Mouse (Mus musculus) retina, embryonic 14.5 days (tissue): ENCODE data around the gene Corin.
A peak's percentile ranks its signal among the peaks of the same experiment; 100 is the strongest.

Experiments
- DNase-seq: peaks from one replicate; pipeline ENCODE4 v3.0.0-alpha.2; 2015; ENCODE audit warnings: low spot score

The Corin gene

DNA sequence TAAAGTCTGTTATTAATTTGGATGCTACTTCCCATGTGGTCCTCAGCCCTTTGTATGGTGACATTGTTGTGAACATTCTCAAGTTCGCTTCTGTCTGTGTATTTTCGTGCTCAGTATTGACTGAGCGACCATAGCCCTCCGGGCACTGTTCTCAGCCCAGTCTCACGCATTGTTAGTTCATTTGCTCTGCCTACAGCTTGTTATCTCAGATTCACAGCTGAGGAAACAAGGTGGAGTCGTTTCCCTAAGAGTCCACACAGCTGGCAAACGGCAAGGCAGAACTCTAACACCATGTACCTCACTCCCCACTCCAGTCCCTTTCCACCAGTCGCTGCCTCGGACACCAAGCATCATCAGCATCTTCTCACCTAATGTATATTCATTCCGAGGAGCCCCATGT is 63.1 kb downstream of the Corin start:
- DNase-seq, result no peak

DNA sequence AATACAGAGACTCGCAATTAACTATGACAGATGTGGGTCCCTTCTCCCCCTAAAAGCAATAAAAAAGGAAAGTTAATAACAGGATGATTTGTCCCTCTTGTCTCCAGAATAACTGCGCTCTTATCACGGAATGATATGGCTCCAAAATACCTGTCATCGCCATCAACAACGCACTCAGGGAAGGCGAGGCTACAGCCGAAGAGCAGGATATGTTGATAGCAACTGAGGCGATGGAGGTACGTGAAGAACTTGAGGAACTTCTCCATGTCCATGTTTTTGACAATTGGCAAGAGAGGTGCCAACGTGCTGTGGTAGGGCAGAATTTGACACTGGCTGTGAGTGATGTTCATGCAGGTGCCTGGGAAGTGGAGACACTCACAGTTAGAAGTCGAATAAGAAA is 69.2 kb downstream of the Corin start:
- no peak for DNase-seq

DNA sequence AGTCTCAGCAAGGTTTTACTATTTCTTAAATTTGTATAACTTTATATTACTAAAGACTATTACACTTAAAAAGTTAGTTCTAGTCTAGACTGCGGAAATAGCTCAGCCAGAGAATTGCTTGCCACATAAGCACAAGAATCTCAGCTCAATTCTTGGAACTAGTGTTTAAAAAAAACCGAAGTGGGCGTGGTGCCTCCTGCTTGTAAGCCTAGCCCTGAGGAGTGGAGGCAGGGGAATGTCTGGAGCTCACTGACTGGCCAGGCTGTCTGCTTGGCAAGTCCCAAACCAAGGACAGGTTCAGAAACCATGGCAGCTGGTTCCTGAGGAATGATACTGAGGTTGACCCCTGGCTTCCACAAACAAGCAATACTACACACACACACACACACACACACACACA is 72.4 kb downstream of the Corin start:
- DNase-seq, result no peak

GRCm38 (mm10) chr5:72427556-72427955 is 76.7 kb downstream of the Corin start:
- no peak for DNase-seq

DNA sequence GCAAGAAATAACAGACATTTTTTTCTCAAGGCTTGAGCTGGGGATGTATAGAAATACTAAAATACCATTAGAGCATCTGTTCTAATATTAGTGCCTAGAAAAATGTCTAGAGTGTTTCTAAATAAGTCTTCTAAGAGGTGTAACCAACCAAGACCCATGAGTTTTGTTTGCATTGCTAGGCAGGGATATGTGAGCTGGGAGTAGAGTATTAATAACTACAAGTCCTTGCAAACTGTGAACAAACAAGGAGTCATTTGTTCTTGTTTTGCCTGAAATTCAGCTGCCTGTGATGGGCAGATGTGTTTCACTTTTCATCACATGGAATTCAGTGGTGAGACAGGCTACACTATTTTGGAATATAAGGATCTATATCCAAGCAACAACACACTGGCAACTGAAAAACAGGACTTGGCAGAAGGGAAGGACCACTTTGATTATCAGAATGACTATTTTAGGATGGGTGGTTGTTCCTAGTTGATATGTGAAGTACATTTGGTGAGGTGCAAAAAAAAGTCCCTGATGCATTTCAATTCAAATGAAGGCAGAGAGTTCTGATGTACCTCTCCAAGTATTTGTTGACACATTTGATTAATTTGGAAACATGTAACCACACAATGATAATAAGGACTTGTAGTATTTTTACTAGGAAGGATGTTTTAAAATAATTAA is 78.8 kb downstream of the Corin start:
- DNase-seq, result no peak

DNA sequence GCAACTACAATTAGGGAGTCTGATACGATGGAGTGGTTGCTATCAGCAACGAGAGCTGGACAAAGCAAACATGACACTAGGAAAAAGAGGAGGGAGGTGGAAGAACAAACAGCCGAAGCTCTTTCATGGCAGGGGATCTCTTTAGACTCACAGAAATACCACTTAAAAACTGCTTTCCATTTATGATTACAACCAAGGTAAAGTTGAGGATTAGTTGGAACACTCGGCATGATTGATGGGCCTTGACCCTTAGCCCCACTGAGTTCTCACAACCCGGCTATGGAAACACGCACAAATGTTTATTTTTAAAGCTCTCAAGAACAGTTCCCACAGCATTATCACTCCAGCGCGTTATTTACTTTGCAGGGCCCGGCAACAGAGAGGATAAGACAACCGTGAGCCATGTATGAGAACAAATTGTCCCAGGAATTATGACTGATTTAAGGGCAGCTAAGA is 92.4 kb downstream of the Corin start:
- no peak for DNase-seq

DNA sequence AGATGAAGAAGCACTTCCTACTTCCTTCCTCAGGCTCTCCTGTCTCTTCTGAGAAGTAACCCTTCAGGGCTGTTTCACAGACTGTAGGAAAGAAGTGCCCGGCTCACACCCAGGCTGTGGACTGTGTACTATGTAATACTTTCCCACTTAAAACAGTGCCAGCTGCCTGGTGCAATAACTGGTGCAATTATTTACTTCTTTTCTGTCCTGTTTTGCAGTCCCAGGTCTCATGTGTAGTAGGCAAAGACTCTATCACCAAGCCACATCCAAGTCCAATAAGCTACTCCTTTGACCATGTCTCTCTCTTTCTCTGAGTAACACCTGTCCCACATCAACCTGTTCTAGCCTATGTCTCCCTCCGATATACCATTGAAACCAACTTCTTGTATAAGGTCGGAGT is 93.4 kb downstream of the Corin start:
- no peak for DNase-seq

DNA sequence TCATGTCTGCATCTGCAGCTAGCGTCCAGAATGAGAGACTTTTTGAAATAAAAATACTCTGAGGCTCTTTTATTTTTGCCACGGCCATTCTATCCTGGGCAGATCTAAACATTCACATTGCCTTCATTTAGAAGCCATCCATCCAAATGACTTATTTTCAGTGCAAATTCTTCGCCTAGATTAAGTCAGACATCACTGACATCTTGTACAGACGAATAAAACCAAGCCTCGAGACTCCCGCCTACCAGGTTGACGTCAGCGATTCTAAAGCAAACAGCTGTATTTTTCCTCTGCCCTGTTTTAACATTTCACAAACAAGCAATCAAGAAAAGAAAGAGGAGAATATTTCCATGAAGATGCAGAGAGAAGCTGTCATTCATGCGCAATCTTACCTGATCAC is 100.9 kb downstream of the Corin start:
- no peak for DNase-seq

GRCm38 (mm10) chr5:72402913-72403312 is 101.4 kb downstream of the Corin start:
- DNase-seq, result no peak

- no peak for DNase-seq
These were observed 102.5 kb downstream of the Corin start for GRCm38 (mm10) chr5:72401778-72402177.

- no peak for DNase-seq
These were observed 103.0 kb downstream of the Corin start for GRCm38 (mm10) chr5:72401251-72401650.

DNA sequence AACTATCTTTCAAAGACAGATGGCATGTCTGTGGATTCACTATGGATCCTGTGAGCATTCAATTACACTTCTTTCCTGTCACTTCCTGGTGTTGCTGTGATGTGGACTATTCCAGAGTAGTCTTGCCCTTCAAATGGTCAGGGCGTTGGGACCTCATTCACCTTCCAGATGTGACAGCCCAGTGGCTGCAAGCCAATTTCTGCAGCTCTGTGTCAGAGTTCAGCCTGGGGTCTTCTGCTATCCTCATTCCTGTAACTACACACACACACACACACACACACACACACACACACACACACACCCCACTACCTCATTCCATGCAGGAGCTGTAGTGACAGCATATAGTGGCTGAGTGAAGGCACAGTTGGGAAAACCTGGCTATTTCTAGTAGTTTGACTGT is 122.1 kb downstream of the Corin start:
- DNase-seq, result no peak

DNA sequence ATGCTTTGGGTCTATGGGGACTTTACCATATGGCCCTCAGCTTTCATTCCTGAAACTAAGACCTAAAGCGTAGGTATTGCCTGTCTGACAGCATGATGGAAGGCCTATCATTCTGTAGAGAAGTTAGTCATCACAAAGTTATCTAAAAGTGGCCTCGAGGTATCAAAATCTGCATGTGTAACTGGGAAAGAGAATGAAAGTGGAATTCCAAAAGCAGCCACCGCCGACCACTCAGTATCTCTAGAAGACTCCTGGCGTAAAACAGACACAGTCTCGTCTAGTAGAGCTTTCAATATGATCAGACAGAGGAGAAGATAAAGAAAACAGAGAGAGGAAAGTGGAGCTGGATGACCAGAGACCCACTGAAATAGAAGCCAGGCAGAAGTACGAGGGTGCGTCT is 123.7 kb downstream of the Corin start:
- no peak for DNase-seq

DNA sequence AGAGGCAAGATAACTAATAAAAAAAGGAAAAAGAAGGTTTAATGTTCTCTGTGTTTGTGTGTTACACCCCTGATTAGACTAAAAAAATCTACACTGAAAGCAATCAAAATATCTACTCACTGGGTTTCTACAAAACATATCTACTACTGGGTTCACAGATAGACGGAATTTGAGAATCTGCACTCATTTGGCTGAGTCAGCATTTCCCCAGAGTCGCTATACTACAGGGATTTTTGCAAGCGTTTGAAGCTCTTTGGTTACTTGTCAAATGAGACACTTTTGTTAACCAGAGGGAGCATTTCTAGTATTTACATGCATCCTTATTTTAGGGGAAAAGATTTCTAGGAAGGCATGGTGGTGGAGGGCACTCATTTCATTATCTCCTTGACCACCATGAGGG is 136.3 kb downstream of the Corin start:
- DNase-seq, result no peak

DNA sequence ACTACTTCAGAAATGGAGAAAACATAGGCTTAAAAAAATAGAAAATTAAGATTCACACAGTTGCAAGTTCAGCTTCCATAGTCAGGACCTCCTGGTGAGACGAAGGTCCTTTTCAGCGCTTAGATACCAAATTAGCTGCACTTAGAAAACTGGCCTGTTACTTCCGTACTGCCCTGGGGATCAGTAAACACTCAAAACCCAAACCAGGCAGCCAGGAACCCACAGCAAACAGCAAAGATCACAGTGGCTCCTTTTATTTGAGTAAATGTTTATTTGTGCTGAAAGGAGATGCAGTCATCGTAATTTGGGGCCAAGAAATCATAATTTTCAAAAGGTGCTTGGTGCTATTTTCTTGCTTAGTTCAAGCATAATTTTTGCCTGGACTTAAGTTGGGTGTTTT is 138.5 kb downstream of the Corin start:
- no peak for DNase-seq

GRCm38 (mm10) chr5:72363838-72364237 is 140.4 kb downstream of the Corin start:
- DNase-seq, result no peak

DNA sequence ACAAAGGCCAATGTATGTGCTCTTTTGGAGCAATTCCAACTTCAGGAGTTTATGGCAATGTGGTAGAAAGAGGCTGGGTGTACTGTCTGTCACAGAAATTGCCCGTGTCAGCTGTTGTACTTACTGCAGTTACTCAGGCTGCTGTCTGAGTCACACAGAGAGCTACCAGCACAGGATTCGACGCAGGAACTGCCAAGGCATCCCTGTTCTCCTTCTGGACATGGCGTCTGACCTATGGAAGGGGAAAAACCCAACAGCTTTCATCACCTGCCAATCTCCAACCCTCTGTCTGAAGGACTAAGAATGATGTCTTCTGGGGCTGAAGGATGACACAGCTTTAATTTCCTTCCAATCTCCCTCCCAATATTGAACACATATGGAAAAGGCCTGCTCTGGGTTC is 150.5 kb downstream of the Corin start:
- no peak for DNase-seq

DNA sequence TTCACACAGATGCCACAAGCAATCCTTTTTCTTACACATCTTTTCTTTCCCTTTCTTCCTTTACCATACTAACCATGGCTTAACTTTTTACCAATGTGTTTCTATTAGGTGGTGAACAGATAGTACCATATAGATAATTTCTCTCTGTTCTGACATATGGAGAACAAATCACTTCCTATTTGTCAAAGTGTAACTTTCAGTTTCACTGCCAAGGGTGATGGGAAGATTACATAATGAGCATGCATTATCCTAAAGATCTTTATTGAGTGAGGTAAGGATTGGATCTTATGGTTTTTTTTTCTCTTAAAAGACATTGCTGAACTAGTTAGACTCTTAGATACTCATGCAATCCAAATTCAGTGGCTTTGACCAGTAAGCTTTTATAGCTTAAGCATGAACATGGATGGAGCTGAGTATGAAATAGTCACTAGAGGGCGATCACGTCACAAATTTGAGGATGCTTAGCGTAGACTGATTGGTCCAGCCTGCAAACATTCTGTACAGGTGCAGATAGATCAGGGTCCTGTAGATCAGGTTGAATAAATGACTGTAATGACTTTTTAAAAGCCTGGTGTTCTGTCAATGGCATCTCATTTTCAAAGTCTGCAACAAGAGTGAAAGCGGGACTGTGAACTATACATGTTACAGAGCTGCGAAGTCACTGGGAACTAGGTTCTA is 154.1 kb downstream of the Corin start:
- peak; percentile 85 for DNase-seq

DNA sequence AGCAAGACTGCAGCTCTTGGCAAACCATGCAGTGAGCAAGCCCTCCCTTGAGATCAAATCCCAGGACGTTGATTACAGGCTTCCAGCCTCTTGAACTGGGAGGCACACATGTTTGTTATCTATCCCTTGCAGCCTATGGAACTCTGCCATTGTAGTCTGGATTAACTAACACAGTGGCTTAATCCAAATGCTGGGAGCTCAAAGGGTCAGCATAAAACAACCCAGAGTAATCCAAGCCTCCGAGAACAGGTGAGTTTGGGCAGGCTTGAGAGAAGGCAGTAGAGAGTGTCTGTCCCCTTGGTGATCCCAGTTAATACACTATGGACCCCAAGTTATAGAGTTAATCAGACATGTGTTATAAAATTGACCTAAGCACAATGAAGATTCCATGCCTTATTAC is 155.7 kb downstream of the Corin start:
- no peak for DNase-seq

DNA sequence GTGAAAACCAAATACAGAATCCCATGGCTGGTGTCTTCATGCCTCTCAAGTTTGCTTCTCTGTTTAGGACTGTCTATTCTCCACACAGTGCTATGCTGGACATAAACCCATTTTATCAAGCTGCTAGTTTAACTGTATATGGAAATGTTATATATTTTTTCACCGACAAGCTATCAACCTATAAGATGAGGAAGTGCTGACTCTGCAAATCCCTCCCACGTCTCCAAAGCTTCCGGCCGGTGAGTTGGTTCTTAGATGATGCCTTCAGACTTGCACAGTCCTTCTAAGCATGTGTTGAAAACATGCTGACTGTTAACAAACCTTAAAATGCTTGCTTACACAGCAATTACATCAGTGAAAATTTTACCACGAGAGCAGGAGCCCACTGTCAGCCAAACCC is 168.4 kb downstream of the Corin start:
- no peak for DNase-seq

DNA sequence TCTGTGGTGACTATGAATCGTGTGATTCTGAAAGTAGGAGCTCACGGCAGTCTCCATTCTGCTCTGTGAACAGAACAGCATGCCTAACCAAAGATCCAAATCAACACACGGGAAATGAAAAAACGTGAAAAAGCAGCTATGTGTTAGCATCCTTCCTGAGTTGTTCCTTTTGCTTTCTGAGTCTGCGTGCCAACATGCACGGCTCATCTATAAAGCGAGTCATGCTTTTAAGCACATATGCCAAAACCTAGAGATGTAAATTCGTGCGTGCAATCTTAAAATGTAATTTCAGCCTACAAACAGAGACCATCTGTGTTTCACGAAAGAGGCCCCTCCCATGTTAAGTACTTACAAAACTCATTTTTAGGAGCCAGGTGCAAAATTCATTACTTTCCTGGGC is 171.4 kb downstream of the Corin start:
- no peak for DNase-seq

GRCm38 (mm10) chr5:72331217-72331616 is 173.1 kb downstream of the Corin start:
- DNase-seq, result no peak

DNA sequence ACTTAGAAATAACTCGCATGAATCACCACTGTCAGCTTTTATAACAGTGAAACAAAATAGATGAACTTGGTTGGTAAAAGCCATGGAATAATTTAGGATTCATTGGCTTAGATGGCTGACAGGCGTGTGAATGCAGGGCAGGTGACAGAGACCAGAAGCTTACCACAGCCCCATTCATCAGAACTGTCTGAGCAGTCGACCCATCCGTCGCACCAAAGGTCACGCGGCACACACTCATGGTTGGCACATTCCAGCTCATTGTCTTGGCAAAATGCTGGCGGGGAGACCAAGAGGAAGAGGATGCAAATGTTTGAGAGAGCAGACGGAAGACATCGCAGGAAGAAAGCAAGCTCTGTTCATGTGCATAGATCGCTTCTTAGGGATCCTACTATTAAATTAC is 173.6 kb downstream of the Corin start:
- no peak for DNase-seq

DNA sequence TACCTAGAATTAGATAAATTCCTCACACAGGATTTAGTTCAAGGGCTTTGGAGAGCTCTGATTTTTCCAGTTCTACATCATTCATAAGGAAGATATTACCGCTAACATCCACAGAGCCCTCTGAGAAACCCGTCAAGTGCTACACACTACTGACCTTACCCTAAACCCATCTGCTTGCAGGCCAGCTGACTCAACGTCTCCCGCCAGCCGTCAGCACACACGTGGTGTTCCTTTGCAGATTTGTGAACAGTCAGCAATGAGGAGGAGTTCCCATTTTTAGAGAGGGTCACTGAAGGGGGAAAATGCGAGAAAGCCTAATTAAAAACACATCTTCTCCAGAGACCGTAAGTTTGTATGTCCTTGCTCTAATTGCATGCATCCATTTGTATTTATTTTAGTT is 174.8 kb downstream of the Corin start:
- DNase-seq, result peak; percentile 26
